Mouse (Mus musculus): ENCODE results near the gene Casp1. TPM values are rescaled to one million over a fixed set of nuclear protein-coding genes. Genes with fewer than 3 reads are reported as not detected.

Gene Casp1
- 2.8 and 2.9 TPM in 2 replicates for polyA plus RNA-seq (2015; fragmentation: Nextera tagmentation; extraction: Ambion mirVana)

GRCm38 (mm10) chr9:5298329-5299131, at the start of gene Casp1:
Casp1 (plus strand) TSS chr9:5298517.

GRCm38 (mm10) chr9:5308561-5308960, 10.2 kb downstream of the Casp1 start, which contains the start of gene Casp4:
Casp4 (plus strand) TSS chr9:5308828.

DNA sequence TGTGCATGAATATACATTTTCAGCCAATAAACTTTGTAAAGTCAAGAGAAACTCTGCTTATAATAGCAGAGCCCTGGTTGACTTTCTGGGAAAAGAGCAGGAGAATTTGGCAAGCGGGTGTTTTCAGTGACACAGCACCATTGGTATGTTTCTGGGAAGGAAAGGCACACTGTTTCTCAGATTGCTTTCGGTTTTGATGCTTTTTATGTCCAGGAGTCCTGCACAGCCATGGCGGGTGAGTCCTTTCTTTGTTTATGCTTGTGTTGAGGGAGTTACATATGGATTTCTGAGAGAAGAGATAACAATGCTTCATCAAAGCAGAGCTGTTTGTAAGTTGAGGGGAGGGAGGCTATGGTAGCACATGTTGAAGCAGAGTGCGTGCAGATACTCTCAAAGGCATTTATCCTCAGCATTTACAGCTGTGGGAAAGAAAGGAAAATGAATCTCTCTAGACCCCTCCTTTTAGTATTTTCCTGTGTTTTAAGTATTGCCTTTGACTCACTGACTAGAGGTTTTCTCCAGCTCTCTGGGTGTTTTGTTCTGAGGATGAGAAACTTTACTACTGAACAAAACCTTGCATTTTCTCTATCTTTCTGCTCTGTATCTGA, 47.1 kb downstream of the Casp1 start, which contains the start of gene Casp12:
TSS of gene Casp12 (plus strand) at position 140 of the 608 bp plus-strand sequence.

Other genes with a start within 250 kb of the Casp1 start
- 1.3 and 1.6 TPM in 2 replicates for gene Casp4, start 10.3 kb downstream of the Casp1 start, polyA plus RNA-seq (2015; fragmentation: Nextera tagmentation; extraction: Ambion mirVana)
- gene Casp12, start 46.9 kb downstream of the Casp1 start, polyA plus RNA-seq (2015; fragmentation: Nextera tagmentation; extraction: Ambion mirVana), result 2.2 and 2.5 TPM in 2 replicates